Mouse (Mus musculus) CH12.LX (cell line): ENCODE data around the gene Pdcd1. TPM values are rescaled to one million over a fixed set of nuclear protein-coding genes. Genes with fewer than 3 reads are reported as not detected.
"Not testable (repeated sequence)": the region's sequence is repeated elsewhere in the genome, so short reads cannot be mapped to it uniquely, and the experiment has no call there.

Experiments used
- DNase-seq: peaks from one replicate; pipeline ENCODE4 v3.0.0-alpha.2; 2013; ENCODE audit errors: extremely low read depth
- H3K27ac ChIP-seq: 2 replicates; pipeline ENCODE4 v1.5.1; 2012; ENCODE audit warnings: low read depth, mild to moderate bottlenecking, control low read depth, moderate library complexity; ENCODE audit not compliant: insufficient read depth
- H3K27me3 ChIP-seq: replicated peaks from 2 replicates; pipeline ENCODE3; 2012; ENCODE audit warnings: inconsistent platforms
- H3K36me3 ChIP-seq, 2 experiments: replicated peaks in 1 of 2; 2 replicates each; pipeline versions ENCODE3 to v1.6.1; 2012; ENCODE audit warnings: inconsistent platforms in 1 of 2, low read length in 1 of 2, mild to moderate bottlenecking in 1 of 2, mixed read lengths in 1 of 2, moderate library complexity in 1 of 2; ENCODE audit not compliant: control insufficient read depth in 1 of 2, insufficient read depth in 1 of 2
- H3K4me1 ChIP-seq, 2 experiments: 2 replicates each; pipeline ENCODE4 v1.6.1; 2012; ENCODE audit warnings: inconsistent platforms in 1 of 2, moderate library complexity in 1 of 2; ENCODE audit not compliant: insufficient read depth in 2 of 2, control insufficient read depth in 1 of 2
- H3K4me2 ChIP-seq: 2 replicates; pipeline ENCODE4 v1.6.1; 2012; ENCODE audit warnings: low read depth, mild to moderate bottlenecking, control low read depth; ENCODE audit not compliant: poor library complexity, insufficient read depth, severe bottlenecking
- H3K4me3 ChIP-seq, 3 experiments: fragments of 150-350 bp in 1 of 3; sonication (generic) in 1 of 3; replicated peaks in 1 of 3; 2 replicates each; pipeline versions ENCODE3 to v1.5.1; 2011 to 2012; ENCODE audit warnings: low read depth in 2 of 3, low read length in 2 of 3, mild to moderate bottlenecking in 2 of 3, moderate library complexity in 2 of 3, control low read depth in 1 of 3, improper control_type of control experiment in 1 of 3, inconsistent platforms in 1 of 3, mixed read lengths in 1 of 3; ENCODE audit not compliant: poor library complexity in 1 of 3
- H3K79me2 ChIP-seq: replicated peaks from 2 replicates; pipeline ENCODE4 v1.6.1; 2012; ENCODE audit warnings: mild to moderate bottlenecking, moderate library complexity; ENCODE audit not compliant: control insufficient read depth, poor library complexity, insufficient read depth, severe bottlenecking; ENCODE audit errors: extremely low read depth
- H3K9ac ChIP-seq: 2 replicates; pipeline ENCODE4 v1.6.1; 2012; ENCODE audit warnings: low read depth, mild to moderate bottlenecking, control low read depth, moderate library complexity; ENCODE audit not compliant: insufficient read depth
- H3K9me3 ChIP-seq: replicated peaks from 2 replicates; pipeline ENCODE3; 2012; ENCODE audit warnings: low read length, inconsistent platforms, mixed read lengths
- E2F4 ChIP-seq: IDR thresholded peaks from 2 replicates; pipeline ENCODE4 v1.6.1; 2011; ENCODE audit warnings: low read depth, low read length, improper control_type of control experiment; ENCODE audit not compliant: insufficient replicate concordance
- MAFK ChIP-seq: IDR thresholded peaks from 2 replicates; pipeline ENCODE4 v1.6.1; 2011; ENCODE audit warnings: low read length, improper control_type of control experiment; ENCODE audit not compliant: insufficient replicate concordance
- MYC ChIP-seq: IDR thresholded peaks from 2 replicates; pipeline ENCODE4 v1.6.1; 2011; ENCODE audit warnings: low read depth, mild to moderate bottlenecking, improper control_type of control experiment, low read length
- NELFE ChIP-seq: IDR thresholded peaks from 2 replicates; pipeline ENCODE4 v1.6.1; 2011; ENCODE audit warnings: low read depth, low read length, improper control_type of control experiment
- POLR2AphosphoS2 ChIP-seq: IDR thresholded peaks from 2 replicates; pipeline ENCODE4 v1.6.1; 2011; ENCODE audit warnings: low read depth, low read length, improper control_type of control experiment
- TBP ChIP-seq: conservative IDR thresholded peaks from 2 replicates; pipeline ENCODE4 v1.6.1; 2011; ENCODE audit warnings: low read depth, low read length, improper control_type of control experiment
- USF2 ChIP-seq: conservative IDR thresholded peaks from 2 replicates; pipeline ENCODE4 v1.6.1; 2011; ENCODE audit warnings: low read depth, low read length, improper control_type of control experiment
- ZKSCAN1 ChIP-seq: IDR thresholded peaks from 2 replicates; pipeline ENCODE4 v1.6.1; 2012; ENCODE audit warnings: low read depth, inconsistent platforms, low read length, improper control_type of control experiment, borderline replicate concordance
- dilution Hi-C: fragments of 300-500 bp; cut with MboI; formaldehyde crosslinking; loops from 2 replicates; pipeline ENCODE4 v1.14.3; 2020; ENCODE audit warnings: low sequenced_read_pairs; ENCODE audit not compliant: extremely low pct_unique_long_range_greater_than_20kb, extremely low pct_ligation_motif_present
- in situ Hi-C: fragments of 300-500 bp; cut with MboI; formaldehyde crosslinking; loops from 3 replicates; pipeline ENCODE4 v1.14.3; 2019; ENCODE audit warnings: low sequenced_read_pairs, low pct_ligation_motif_present, low pct_unique_long_range_greater_than_20kb, mixed read lengths
- polyA plus RNA-seq: library from polyadenylated mRNA; unstranded; fragments of >175 nt; gene quantifications from 2 replicates; pipeline ENCODE4 v1.2.1, GENCODE M21; 2012; ENCODE audit warnings: low read depth; ENCODE audit not compliant: insufficient read length
- total RNA-seq, 2 experiments: library from RNA; depleted of rRNA; stranded (reverse); fragments of 300-350 nt in 1 of 2; fragments of >200 nt in 1 of 2; gene quantifications; 2 replicates each; pipeline ENCODE4 v1.2.3; 2012 to 2014

Gene Pdcd1
- total and polyA plus RNA-seq, 3 experiments: 26.4 to 35.1 (median 30.1) TPM

GRCm38 (mm10) chr1:94074756-94075155 lies 22.4 kb upstream of the Pdcd1 start:
- Histone ChIP-seq H3K36me3 (no peaks in the 10 kb centered on the region), H3K27me3 (no peaks in the 10 kb centered on the region), H3K9ac (no peak overlapping the region), H3K27ac (no peak overlapping the region), H3K4me3 (no peak overlapping the region), H3K4me1 (peaks cover 0 to 7% of the 10 kb centered on the region in 2 experiments; a peak in 1 of 4 replicates), H3K4me2 (no peak overlapping the region), H3K79me2 (no peaks in the 10 kb centered on the region), H3K9me3 (no peaks in the 10 kb centered on the region)
- dilution Hi-C loops: no loop called here
- in situ Hi-C loops: loop anchor here (5.0 to 10.0 kb wide), 2 partner anchors 32 to 60 kb away; no protein-coding TSS in a partner anchor
- TF ChIP-seq NELFE (no peak), USF2 (no peak), E2F4 (no peak)
- DNase-seq: no peak

- H3K27me3 ChIP-seq, H3K9ac ChIP-seq, DNase-seq, H3K4me3 ChIP-seq, in situ Hi-C loops, dilution Hi-C loops, H3K36me3 ChIP-seq, H3K79me2 ChIP-seq, H3K27ac ChIP-seq, H3K9me3 ChIP-seq, H3K4me2 ChIP-seq: not testable (repeated sequence)
- peaks cover 16 to 34% of the 10 kb centered on the region in 2 experiments for H3K4me1 ChIP-seq
These were observed 5.9 kb upstream of the Pdcd1 start for GRCm38 (mm10) chr1:94058281-94058680.

DNA sequence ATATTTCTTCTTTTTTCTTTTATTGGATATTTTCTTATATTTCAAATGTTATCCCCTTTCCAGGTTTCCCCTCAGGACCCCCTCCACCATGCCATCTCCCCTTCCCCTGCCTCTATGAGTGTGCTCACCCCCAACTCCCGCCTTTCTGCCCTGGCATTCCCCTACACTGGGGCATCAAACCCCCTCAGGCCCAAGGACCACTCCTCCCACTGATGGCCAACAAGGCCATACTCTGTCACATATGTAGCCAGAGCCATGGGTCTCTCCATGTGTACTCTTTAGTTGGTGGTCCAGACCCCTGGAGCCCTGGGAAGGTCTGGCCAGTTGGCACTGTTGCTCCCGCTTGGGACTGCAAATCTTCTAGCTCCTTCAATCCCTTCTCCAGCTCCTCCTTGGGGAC lies 5.0 kb upstream of the Pdcd1 start:
- no peaks in the 10 kb centered on the region for H3K27me3 ChIP-seq
- H3K9ac ChIP-seq: no peak overlapping the region
- dilution Hi-C loops: no loop called here
- in situ Hi-C loops: no loop called here
- H3K4me1 ChIP-seq: peaks cover 16 to 41% of the 10 kb centered on the region in 2 experiments
- no peak overlapping the region for H3K27ac ChIP-seq
- TF ChIP-seq MYC: no peak
- no peak for TF ChIP-seq POLR2AphosphoS2
- TF ChIP-seq TBP: no peak
- TF ChIP-seq MAFK: no peak
- TF ChIP-seq, all 38 proteins: peak for 0
- no peaks in the 10 kb centered on the region for H3K36me3 ChIP-seq
- no peaks in the 10 kb centered on the region for H3K9me3 ChIP-seq
- H3K79me2 ChIP-seq: no peaks in the 10 kb centered on the region
- DNase-seq: no peak
- no peak overlapping the region for H3K4me2 ChIP-seq
- no peak overlapping the region for H3K4me3 ChIP-seq

DNA sequence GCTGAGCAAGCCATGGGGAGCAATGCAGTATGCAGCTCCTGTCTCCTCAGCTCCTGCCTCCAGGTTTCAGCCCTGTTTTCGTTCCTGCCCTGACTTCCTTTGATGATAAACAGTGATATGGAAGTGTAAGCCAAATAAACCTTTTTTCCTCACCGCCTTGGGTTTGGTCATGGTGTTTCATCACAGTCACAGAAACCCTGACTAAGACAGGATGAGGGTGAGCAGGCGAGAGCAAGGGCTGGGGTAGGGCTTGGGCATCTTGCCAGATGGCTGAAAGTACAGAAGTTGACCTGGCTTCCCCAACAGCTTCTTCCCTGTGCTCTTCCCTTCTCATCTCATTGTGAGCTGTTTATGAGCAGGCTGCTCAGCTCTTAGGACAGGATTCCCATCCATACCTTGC lies 3.6 kb upstream of the Pdcd1 start:
- H3K27me3 ChIP-seq: no peaks in the 10 kb centered on the region
- H3K4me3 ChIP-seq: no peak overlapping the region
- no peak overlapping the region for H3K4me2 ChIP-seq
- H3K36me3 ChIP-seq: no peaks in the 10 kb centered on the region
- H3K79me2 ChIP-seq: no peaks in the 10 kb centered on the region
- H3K27ac ChIP-seq: no peak overlapping the region
- H3K9ac ChIP-seq: no peak overlapping the region
- no peaks in the 10 kb centered on the region for H3K9me3 ChIP-seq
- in situ Hi-C loops: no loop called here
- dilution Hi-C loops: no loop called here
- no peak for TF ChIP-seq ZKSCAN1
- no peak for TF ChIP-seq E2F4
- DNase-seq: no peak
- H3K4me1 ChIP-seq: peaks cover 17 to 54% of the 10 kb centered on the region in 2 experiments
